Mouse (Mus musculus) hindbrain, embryonic 10.5 days (tissue): ENCODE results near the gene Tbc1d32. TPM values are rescaled to one million over a fixed set of nuclear protein-coding genes. Genes with fewer than 3 reads are reported as not detected.
A peak's percentile ranks its signal among the peaks of the same experiment; 100 is the strongest.

Experiments used
- DNase-seq: peaks from one replicate; pipeline ENCODE4 v3.0.0-alpha.2; 2017; ENCODE audit warnings: low spot score
- H3K27ac ChIP-seq: fragments of 300-500 bp; sonication (generic); 2 replicates; pipeline ENCODE4 v1.5.1; 2016; ENCODE audit warnings: mild to moderate bottlenecking, moderate library complexity
- H3K27me3 ChIP-seq: fragments of 300-500 bp; sonication (generic); 2 replicates; pipeline ENCODE4 v1.6.1; 2016; ENCODE audit warnings: mild to moderate bottlenecking; ENCODE audit not compliant: poor library complexity, insufficient read depth, severe bottlenecking
- H3K36me3 ChIP-seq: fragments of 300-500 bp; sonication (generic); 2 replicates; pipeline ENCODE4 v1.6.1; 2016; ENCODE audit warnings: mild to moderate bottlenecking, moderate library complexity
- H3K4me1 ChIP-seq: fragments of 300-500 bp; sonication (generic); replicated peaks from 2 replicates; pipeline ENCODE4 v1.6.1; 2016; ENCODE audit warnings: mild to moderate bottlenecking
- H3K4me3 ChIP-seq: fragments of 300-500 bp; sonication (generic); 2 replicates; pipeline ENCODE4 v1.5.1; 2016; ENCODE audit warnings: mild to moderate bottlenecking, moderate library complexity
- H3K9me3 ChIP-seq: fragments of 300-500 bp; sonication (generic); 2 replicates; pipeline ENCODE4 v1.6.1; 2016; ENCODE audit warnings: mild to moderate bottlenecking, moderate library complexity
- WGBS: fragments of 180-500 bp; shearing (Covaris S2); methylation state at CpG from one replicate; pipeline ENCODE4 v1.1.7; 2016; 5-methylcytosine and 5-hydroxymethylcytosine counted together
- polyA plus RNA-seq: library from polyadenylated mRNA; unstranded; fragments of >200 nt; fragmentation: Nextera tagmentation; extraction: Ambion mirVana; gene quantifications from 2 replicates; pipeline ENCODE4 v1.2.1, GENCODE M21; 2016

The Tbc1d32 gene
- polyA plus RNA-seq, 1 experiment from 2014 or later = 2.5 TPM

GRCm38 (mm10) chr10:56164411-56164810 is 64.1 kb downstream of the Tbc1d32 start:
- Histone ChIP-seq H3K27ac (no peak overlapping the region), H3K4me1 (no peaks in the 10 kb centered on the region), H3K4me3 (no peak overlapping the region), H3K27me3 (no peaks in the 10 kb centered on the region), H3K36me3 (0 out of 2 replicates have a peak, but pooled peaks cover 3% of the 10 kb centered on the region), H3K9me3 (no peaks in the 10 kb centered on the region)
- 84% methylated on average over 3 of the region's 3 CpGs for WGBS
- DNase-seq = no peak

GRCm38 (mm10) chr10:56158748-56159147 is 69.7 kb downstream of the Tbc1d32 start:
- H3K27ac ChIP-seq = no peak overlapping the region
- DNase-seq = peak; percentile 12
- 37% methylated on average over 2 of the region's 2 CpGs for WGBS
- no peak overlapping the region for H3K4me3 ChIP-seq
- peaks cover 5% of the 10 kb centered on the region for H3K4me1 ChIP-seq
- H3K27me3 ChIP-seq = no peaks in the 10 kb centered on the region
- H3K36me3 ChIP-seq = no peaks in the 10 kb centered on the region
- H3K9me3 ChIP-seq = no peaks in the 10 kb centered on the region

- Histone ChIP-seq H3K4me3 (no peak overlapping the region), H3K4me1 (peaks cover 5% of the 10 kb centered on the region), H3K27ac (no peak overlapping the region), H3K9me3 (no peaks in the 10 kb centered on the region), H3K36me3 (no peaks in the 10 kb centered on the region), H3K27me3 (no peaks in the 10 kb centered on the region)
- 51% methylated on average over 3 of the region's 3 CpGs for WGBS
- no peak for DNase-seq
Measured at GRCm38 (mm10) chr10:56158207-56158606, 70.3 kb downstream of the Tbc1d32 start.

- Histone ChIP-seq H3K36me3 (0 out of 2 replicates have a peak, but pooled peaks cover 3% of the 10 kb centered on the region), H3K9me3 (no peaks in the 10 kb centered on the region), H3K4me1 (peaks cover 5% of the 10 kb centered on the region), H3K27me3 (no peaks in the 10 kb centered on the region), H3K27ac (no peak overlapping the region), H3K4me3 (no peak overlapping the region)
- WGBS = 93% methylated on average over 3 of the region's 3 CpGs
- no peak for DNase-seq
Measured at GRCm38 (mm10) chr10:56156956-56157355, 71.5 kb downstream of the Tbc1d32 start.

- H3K4me3 ChIP-seq = no peak overlapping the region
- H3K4me1 ChIP-seq = no peaks in the 10 kb centered on the region
- no peak overlapping the region for H3K27ac ChIP-seq
- WGBS = 88% methylated on average over 3 of the region's 3 CpGs
- H3K36me3 ChIP-seq = 0 out of 2 replicates have a peak, but pooled peaks cover 4% of the 10 kb centered on the region
- H3K27me3 ChIP-seq = no peaks in the 10 kb centered on the region
- no peaks in the 10 kb centered on the region for H3K9me3 ChIP-seq
- DNase-seq = no peak
Measured at GRCm38 (mm10) chr10:56148920-56149319, 79.6 kb downstream of the Tbc1d32 start.

GRCm38 (mm10) chr10:56137191-56137590 is 91.3 kb downstream of the Tbc1d32 start:
- Histone ChIP-seq H3K36me3 (no peaks in the 10 kb centered on the region), H3K4me1 (no peaks in the 10 kb centered on the region), H3K27me3 (no peaks in the 10 kb centered on the region), H3K27ac (no peak overlapping the region), H3K9me3 (no peaks in the 10 kb centered on the region), H3K4me3 (no peak overlapping the region)
- no peak for DNase-seq
- 92% methylated on average over 5 of the region's 5 CpGs for whole genome bisulfite sequencing

GRCm38 (mm10) chr10:56129642-56130041 is 98.8 kb downstream of the Tbc1d32 start:
- Histone ChIP-seq H3K27me3 (no peaks in the 10 kb centered on the region), H3K27ac (no peak overlapping the region), H3K9me3 (no peaks in the 10 kb centered on the region), H3K4me3 (no peak overlapping the region), H3K36me3 (no peaks in the 10 kb centered on the region), H3K4me1 (no peaks in the 10 kb centered on the region)
- WGBS = 83% methylated on average over 2 of the region's 2 CpGs
- DNase-seq = no peak

- H3K4me3 ChIP-seq = no peak overlapping the region
- no peak overlapping the region for H3K27ac ChIP-seq
- no peaks in the 10 kb centered on the region for H3K36me3 ChIP-seq
- no peak for DNase-seq
- H3K9me3 ChIP-seq = no peaks in the 10 kb centered on the region
- H3K27me3 ChIP-seq = no peaks in the 10 kb centered on the region
- WGBS = 85% methylated on average over 1 of the region's 1 CpGs
- H3K4me1 ChIP-seq = no peaks in the 10 kb centered on the region
Measured at GRCm38 (mm10) chr10:56126972-56127371, 101.5 kb downstream of the Tbc1d32 start.

- Histone ChIP-seq H3K27me3 (no peaks in the 10 kb centered on the region), H3K27ac (peak overlapping the region; percentile 93), H3K4me3 (peak overlapping the region; percentile 69), H3K9me3 (no peaks in the 10 kb centered on the region), H3K4me1 (peaks cover 11% of the 10 kb centered on the region), H3K36me3 (no peaks in the 10 kb centered on the region)
- DNase-seq = no peak
- WGBS = 12% methylated on average over 27 of the region's 27 CpGs
Measured at GRCm38 (mm10) chr10:56115636-56116180, 112.8 kb downstream of the Tbc1d32 start.

- H3K27ac ChIP-seq = peak overlapping the region; percentile 93
- peaks cover 11% of the 10 kb centered on the region for H3K4me1 ChIP-seq
- no peaks in the 10 kb centered on the region for H3K9me3 ChIP-seq
- H3K36me3 ChIP-seq = no peaks in the 10 kb centered on the region
- H3K4me3 ChIP-seq = peak overlapping the region; percentile 69
- H3K27me3 ChIP-seq = no peaks in the 10 kb centered on the region
- peak; percentile 84 for DNase-seq
- WGBS = under 1% methylated on average over 50 of the region's 50 CpGs
Measured at GRCm38 (mm10) chr10:56114951-56115635, 113.4 kb downstream of the Tbc1d32 start.

- no peak for DNase-seq
- H3K27ac ChIP-seq = peak overlapping the region; percentile 82
- 45% methylated on average over 1 of the region's 1 CpGs for WGBS
Measured at GRCm38 (mm10) chr10:56106996-56107334, 121.5 kb downstream of the Tbc1d32 start.

GRCm38 (mm10) chr10:56106333-56106995 is 122.0 kb downstream of the Tbc1d32 start, which contains the start of gene Msl3l2:
TSS of gene Msl3l2 (plus strand) at chr10:56106917.
- Histone ChIP-seq H3K27me3 (no peaks in the 10 kb centered on the region), H3K4me3 (peak within 1 kb of the TSS; percentile 40), H3K27ac (peak within 1 kb of the TSS; percentile 82), H3K9me3 (no peaks in the 10 kb centered on the region), H3K4me1 (peaks cover 10% of the 10 kb centered on the region), H3K36me3 (no peaks in the 10 kb centered on the region)
- WGBS = 30% methylated on average over 18 of the region's 18 CpGs
- DNase-seq = peak; percentile 73

More at GRCm38 (mm10) chr10:56106996-56107334, 121.5 kb downstream of the Tbc1d32 start:
- H3K4me1 ChIP-seq = peaks cover 10% of the 10 kb centered on the region
- H3K36me3 ChIP-seq = no peaks in the 10 kb centered on the region
- H3K4me3 ChIP-seq = peak overlapping the region; percentile 40
- no peaks in the 10 kb centered on the region for H3K27me3 ChIP-seq
- H3K9me3 ChIP-seq = no peaks in the 10 kb centered on the region

- H3K4me3 ChIP-seq = no peak overlapping the region
- H3K36me3 ChIP-seq = no peaks in the 10 kb centered on the region
- DNase-seq = no peak
- H3K4me1 ChIP-seq = no peaks in the 10 kb centered on the region
- no peaks in the 10 kb centered on the region for H3K27me3 ChIP-seq
- H3K9me3 ChIP-seq = no peaks in the 10 kb centered on the region
- H3K27ac ChIP-seq = no peak overlapping the region
- WGBS = 86% methylated on average over 3 of the region's 3 CpGs
Measured at GRCm38 (mm10) chr10:56099641-56100310, 128.7 kb downstream of the Tbc1d32 start.
